Mouse (Mus musculus) CH12.LX (cell line): ENCODE data around the gene Tnpo1. TPM values are rescaled to one million over a fixed set of nuclear protein-coding genes. Genes with fewer than 3 reads are reported as not detected.

Experiments used
- DNase-seq: peaks from one replicate; pipeline ENCODE4 v3.0.0-alpha.2; 2013; ENCODE audit errors: extremely low read depth
- H3K27ac ChIP-seq: 2 replicates; pipeline ENCODE4 v1.5.1; 2012; ENCODE audit warnings: low read depth, mild to moderate bottlenecking, control low read depth, moderate library complexity; ENCODE audit not compliant: insufficient read depth
- H3K27me3 ChIP-seq: replicated peaks from 2 replicates; pipeline ENCODE3; 2012; ENCODE audit warnings: inconsistent platforms
- H3K36me3 ChIP-seq, 2 experiments: replicated peaks in 1 of 2; 2 replicates each; pipeline versions ENCODE3 to v1.6.1; 2012; ENCODE audit warnings: inconsistent platforms in 1 of 2, low read length in 1 of 2, mild to moderate bottlenecking in 1 of 2, mixed read lengths in 1 of 2, moderate library complexity in 1 of 2; ENCODE audit not compliant: control insufficient read depth in 1 of 2, insufficient read depth in 1 of 2
- H3K4me1 ChIP-seq, 2 experiments: 2 replicates each; pipeline ENCODE4 v1.6.1; 2012; ENCODE audit warnings: inconsistent platforms in 1 of 2, moderate library complexity in 1 of 2; ENCODE audit not compliant: insufficient read depth in 2 of 2, control insufficient read depth in 1 of 2
- H3K4me2 ChIP-seq: 2 replicates; pipeline ENCODE4 v1.6.1; 2012; ENCODE audit warnings: low read depth, mild to moderate bottlenecking, control low read depth; ENCODE audit not compliant: poor library complexity, insufficient read depth, severe bottlenecking
- H3K4me3 ChIP-seq, 3 experiments: fragments of 150-350 bp in 1 of 3; sonication (generic) in 1 of 3; replicated peaks in 1 of 3; 2 replicates each; pipeline versions ENCODE3 to v1.5.1; 2011 to 2012; ENCODE audit warnings: low read depth in 2 of 3, low read length in 2 of 3, mild to moderate bottlenecking in 2 of 3, moderate library complexity in 2 of 3, control low read depth in 1 of 3, improper control_type of control experiment in 1 of 3, inconsistent platforms in 1 of 3, mixed read lengths in 1 of 3; ENCODE audit not compliant: poor library complexity in 1 of 3
- H3K79me2 ChIP-seq: replicated peaks from 2 replicates; pipeline ENCODE4 v1.6.1; 2012; ENCODE audit warnings: mild to moderate bottlenecking, moderate library complexity; ENCODE audit not compliant: control insufficient read depth, poor library complexity, insufficient read depth, severe bottlenecking; ENCODE audit errors: extremely low read depth
- H3K9ac ChIP-seq: 2 replicates; pipeline ENCODE4 v1.6.1; 2012; ENCODE audit warnings: low read depth, mild to moderate bottlenecking, control low read depth, moderate library complexity; ENCODE audit not compliant: insufficient read depth
- H3K9me3 ChIP-seq: replicated peaks from 2 replicates; pipeline ENCODE3; 2012; ENCODE audit warnings: low read length, inconsistent platforms, mixed read lengths
- EP300 ChIP-seq: IDR thresholded peaks from 2 replicates; pipeline ENCODE4 v1.6.1; 2011; ENCODE audit warnings: low read length, improper control_type of control experiment
- ETS1 ChIP-seq: conservative IDR thresholded peaks from 2 replicates; pipeline ENCODE4 v1.6.1; 2012; ENCODE audit warnings: low read depth, mild to moderate bottlenecking, inconsistent platforms, low read length, improper control_type of control experiment, moderate library complexity
- GABPA ChIP-seq: IDR thresholded peaks from 2 replicates; pipeline ENCODE4 v1.6.1; 2012; ENCODE audit warnings: low read depth, low read length, improper control_type of control experiment, inconsistent platforms; ENCODE audit not compliant: insufficient replicate concordance
- IRF4 ChIP-seq: IDR thresholded peaks from 2 replicates; pipeline ENCODE4 v1.6.1; 2014; ENCODE audit warnings: low read depth, mild to moderate bottlenecking, inconsistent platforms, low read length, improper control_type of control experiment
- JUN ChIP-seq: IDR thresholded peaks from 2 replicates; pipeline ENCODE4 v1.6.1; 2011; ENCODE audit warnings: low read depth, mild to moderate bottlenecking, low read length, improper control_type of control experiment, moderate library complexity; ENCODE audit not compliant: insufficient read depth
- MAFK ChIP-seq: IDR thresholded peaks from 2 replicates; pipeline ENCODE4 v1.6.1; 2011; ENCODE audit warnings: low read length, improper control_type of control experiment; ENCODE audit not compliant: insufficient replicate concordance
- MAX ChIP-seq: IDR thresholded peaks from 2 replicates; pipeline ENCODE4 v1.6.1; 2011; ENCODE audit warnings: low read length, improper control_type of control experiment
- MAZ ChIP-seq: IDR thresholded peaks from 2 replicates; pipeline ENCODE4 v1.6.1; 2012; ENCODE audit warnings: low read depth, mild to moderate bottlenecking, inconsistent platforms, low read length, improper control_type of control experiment, moderate library complexity
- MEF2A ChIP-seq: IDR thresholded peaks from 2 replicates; pipeline ENCODE4 v1.6.1; 2014; ENCODE audit warnings: low read depth, mild to moderate bottlenecking, inconsistent platforms, low read length, improper control_type of control experiment, borderline replicate concordance
- MXI1 ChIP-seq: IDR thresholded peaks from 2 replicates; pipeline ENCODE4 v1.6.1; 2011; ENCODE audit warnings: mild to moderate bottlenecking, low read depth, low read length, improper control_type of control experiment
- MYC ChIP-seq: IDR thresholded peaks from 2 replicates; pipeline ENCODE4 v1.6.1; 2011; ENCODE audit warnings: low read depth, mild to moderate bottlenecking, improper control_type of control experiment, low read length
- NELFE ChIP-seq: IDR thresholded peaks from 2 replicates; pipeline ENCODE4 v1.6.1; 2011; ENCODE audit warnings: low read depth, low read length, improper control_type of control experiment
- NRF1 ChIP-seq: IDR thresholded peaks from 2 replicates; pipeline ENCODE4 v1.6.1; 2014; ENCODE audit warnings: low read depth, mild to moderate bottlenecking, inconsistent platforms, low read length, improper control_type of control experiment, moderate library complexity
- PAX5 ChIP-seq: IDR thresholded peaks from 2 replicates; pipeline ENCODE4 v1.6.1; 2012; ENCODE audit warnings: low read length, inconsistent platforms, mixed read lengths
- POLR2A ChIP-seq: IDR thresholded peaks from 2 replicates; pipeline ENCODE4 v1.6.1; 2011; ENCODE audit warnings: low read depth, mild to moderate bottlenecking, improper control_type of control experiment, low read length
- RAD21 ChIP-seq: IDR thresholded peaks from 2 replicates; pipeline ENCODE4 v1.6.1; 2011; ENCODE audit warnings: low read depth, mild to moderate bottlenecking, low read length, improper control_type of control experiment, moderate library complexity
- RCOR1 ChIP-seq: conservative IDR thresholded peaks from 2 replicates; pipeline ENCODE4 v1.6.1; 2012; ENCODE audit warnings: low read depth, mild to moderate bottlenecking, inconsistent platforms, low read length, improper control_type of control experiment
- SIN3A ChIP-seq: IDR thresholded peaks from 2 replicates; pipeline ENCODE4 v1.6.1; 2012; ENCODE audit warnings: low read length, improper control_type of control experiment, inconsistent platforms
- SMC3 ChIP-seq: IDR thresholded peaks from 2 replicates; pipeline ENCODE4 v1.6.1; 2011; ENCODE audit warnings: low read depth, low read length, improper control_type of control experiment
- TBP ChIP-seq: conservative IDR thresholded peaks from 2 replicates; pipeline ENCODE4 v1.6.1; 2011; ENCODE audit warnings: low read depth, low read length, improper control_type of control experiment
- USF2 ChIP-seq: conservative IDR thresholded peaks from 2 replicates; pipeline ENCODE4 v1.6.1; 2011; ENCODE audit warnings: low read depth, low read length, improper control_type of control experiment
- ZKSCAN1 ChIP-seq: IDR thresholded peaks from 2 replicates; pipeline ENCODE4 v1.6.1; 2012; ENCODE audit warnings: low read depth, inconsistent platforms, low read length, improper control_type of control experiment, borderline replicate concordance
- ZMIZ1 ChIP-seq: IDR thresholded peaks from 2 replicates; pipeline ENCODE4 v1.6.1; 2012; ENCODE audit warnings: low read depth, mild to moderate bottlenecking, inconsistent platforms, low read length, improper control_type of control experiment
- ZNF384 ChIP-seq: IDR thresholded peaks from 2 replicates; pipeline ENCODE4 v1.6.1; 2012; ENCODE audit warnings: low read depth, low read length, improper control_type of control experiment, inconsistent platforms
- dilution Hi-C: fragments of 300-500 bp; cut with MboI; formaldehyde crosslinking; loops from 2 replicates; pipeline ENCODE4 v1.14.3; 2020; ENCODE audit warnings: low sequenced_read_pairs; ENCODE audit not compliant: extremely low pct_unique_long_range_greater_than_20kb, extremely low pct_ligation_motif_present
- in situ Hi-C: fragments of 300-500 bp; cut with MboI; formaldehyde crosslinking; loops from 3 replicates; pipeline ENCODE4 v1.14.3; 2019; ENCODE audit warnings: low sequenced_read_pairs, low pct_ligation_motif_present, low pct_unique_long_range_greater_than_20kb, mixed read lengths
- polyA plus RNA-seq: library from polyadenylated mRNA; unstranded; fragments of >175 nt; gene quantifications from 2 replicates; pipeline ENCODE4 v1.2.1, GENCODE M21; 2012; ENCODE audit warnings: low read depth; ENCODE audit not compliant: insufficient read length
- total RNA-seq, 2 experiments: library from RNA; depleted of rRNA; stranded (reverse); fragments of 300-350 nt in 1 of 2; fragments of >200 nt in 1 of 2; gene quantifications; 2 replicates each; pipeline ENCODE4 v1.2.3; 2012 to 2014

Gene Tnpo1
- total and polyA plus RNA-seq, 3 experiments, result 93.6 to 105 (median 95.9) TPM

DNA sequence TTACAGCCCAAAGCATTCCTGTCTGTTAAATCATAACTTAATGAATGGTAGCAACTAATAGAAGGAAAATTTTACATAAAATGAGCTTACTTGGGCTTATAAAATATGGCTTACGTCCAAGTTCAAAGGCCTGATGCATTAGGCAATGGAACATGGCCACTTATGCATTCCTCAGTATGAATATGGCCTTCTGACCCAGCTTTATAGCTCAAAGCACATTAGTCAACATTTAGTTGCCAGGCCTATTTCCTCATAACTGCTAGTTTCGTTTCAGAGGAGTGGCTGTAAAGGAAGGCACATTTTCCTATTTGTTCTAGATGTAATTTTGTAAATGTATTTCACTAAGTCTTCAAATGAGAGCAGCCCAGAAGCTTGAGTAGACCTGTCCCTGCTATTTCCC, 107.1 kb downstream of the Tnpo1 start:
- Histone ChIP-seq H3K27me3 (no peaks in the 10 kb centered on the region), H3K4me3 (no peak overlapping the region), H3K27ac (no peak overlapping the region), H3K4me1 (peaks cover 0 to 25% of the 10 kb centered on the region in 2 experiments; a peak in 2 of 4 replicates)
- dilution Hi-C loops, result no loop called here
- DNase-seq, result no peak
- TF ChIP-seq EP300, result no peak
- TF ChIP-seq, all 38 proteins: peak for 0
- in situ Hi-C loops, result no loop called here
- H3K4me2 ChIP-seq, result no peak overlapping the region
- H3K9me3 ChIP-seq, result no peaks in the 10 kb centered on the region
- H3K9ac ChIP-seq, result no peak overlapping the region
- peaks cover 1% of the 10 kb centered on the region; the same call in 1 of the 2 replicates for H3K79me2 ChIP-seq
- no peaks in the 10 kb centered on the region for H3K36me3 ChIP-seq

DNA sequence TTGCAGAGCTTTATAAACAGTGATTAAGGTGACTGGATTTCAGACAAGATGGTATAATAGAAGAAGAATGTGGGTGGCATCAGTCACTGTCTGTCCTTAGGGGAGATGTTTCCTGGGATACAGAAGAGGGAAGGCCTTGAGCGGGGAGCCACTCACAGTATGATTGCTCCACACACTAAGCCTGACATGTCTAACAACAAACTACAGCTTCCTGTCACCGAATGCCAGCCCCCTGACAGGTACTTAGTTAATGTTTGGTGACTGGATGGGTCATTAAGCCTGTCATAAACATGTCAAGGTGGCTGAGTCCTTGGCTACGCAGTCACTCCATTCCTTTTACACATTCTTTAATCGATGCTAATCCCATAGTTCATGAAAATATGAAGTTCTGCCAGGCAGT, 108.0 kb downstream of the Tnpo1 start:
- H3K27ac ChIP-seq, result no peak overlapping the region
- H3K27me3 ChIP-seq, result no peaks in the 10 kb centered on the region
- no peaks in the 10 kb centered on the region for H3K36me3 ChIP-seq
- peaks cover 0 to 29% of the 10 kb centered on the region in 2 experiments; a peak in 2 of 4 replicates for H3K4me1 ChIP-seq
- peaks cover 9% of the 10 kb centered on the region; the same call in 1 of the 2 replicates for H3K79me2 ChIP-seq
- no peak overlapping the region for H3K4me3 ChIP-seq
- no peaks in the 10 kb centered on the region for H3K9me3 ChIP-seq
- H3K9ac ChIP-seq, result no peak overlapping the region
- DNase-seq, result no peak
- dilution Hi-C loops (no loop called here), in situ Hi-C loops (no loop called here)
- no peak for TF ChIP-seq MYC
- TF ChIP-seq ETS1, result no peak
- TF ChIP-seq IRF4, result no peak
- TF ChIP-seq RCOR1, result no peak
- TF ChIP-seq TBP, result no peak
- no peak for TF ChIP-seq EP300
- no peak for TF ChIP-seq NRF1
- no peak for TF ChIP-seq SIN3A
- TF ChIP-seq USF2, result no peak
- no peak for TF ChIP-seq ZMIZ1
- TF ChIP-seq PAX5, result no peak
- TF ChIP-seq SMC3, result no peak
- no peak for TF ChIP-seq MEF2A
- TF ChIP-seq JUN, result no peak
- no peak for TF ChIP-seq MAX
- no peak for TF ChIP-seq NELFE
- no peak overlapping the region for H3K4me2 ChIP-seq

DNA sequence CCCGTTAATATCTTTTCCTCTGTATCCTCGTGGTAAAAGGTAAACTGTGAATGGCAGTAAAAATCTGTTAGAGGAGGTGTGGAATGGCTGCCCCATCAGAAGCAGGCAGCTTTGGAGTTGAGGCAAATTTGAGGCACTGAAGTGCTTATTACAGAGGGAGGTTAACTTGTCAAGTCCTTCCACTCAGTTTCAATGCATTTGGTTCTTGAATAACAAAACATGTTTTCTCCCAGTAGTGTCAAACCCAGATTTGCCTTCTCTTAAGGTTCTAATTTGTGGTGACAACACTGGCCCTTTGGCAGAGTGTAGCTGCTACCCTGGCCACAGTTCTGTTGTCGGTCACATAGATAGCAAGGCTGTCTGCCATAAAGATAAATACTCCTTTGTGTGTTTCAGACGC, 108.4 kb downstream of the Tnpo1 start:
- no peak for DNase-seq
- no peak overlapping the region for H3K27ac ChIP-seq
- H3K4me2 ChIP-seq, result no peak overlapping the region
- peaks cover 12% of the 10 kb centered on the region; the same call in 1 of the 2 replicates for H3K79me2 ChIP-seq
- H3K4me3 ChIP-seq, result no peak overlapping the region
- no peaks in the 10 kb centered on the region for H3K9me3 ChIP-seq
- no peaks in the 10 kb centered on the region for H3K36me3 ChIP-seq
- TF ChIP-seq POLR2A, result no peak
- no peak for TF ChIP-seq MAX
- TF ChIP-seq MEF2A, result no peak
- no peak for TF ChIP-seq ZNF384
- TF ChIP-seq ZKSCAN1, result no peak
- TF ChIP-seq MXI1, result no peak
- no peak for TF ChIP-seq MAFK
- no peak for TF ChIP-seq ETS1
- no peak for TF ChIP-seq SIN3A
- no peak for TF ChIP-seq JUN
- no peak for TF ChIP-seq MAZ
- TF ChIP-seq GABPA, result no peak
- TF ChIP-seq SMC3, result no peak
- TF ChIP-seq ZMIZ1, result no peak
- no peak for TF ChIP-seq RAD21
- H3K27me3 ChIP-seq, result no peaks in the 10 kb centered on the region
- in situ Hi-C loops (no loop called here), dilution Hi-C loops (no loop called here)
- no peak overlapping the region for H3K9ac ChIP-seq
- H3K4me1 ChIP-seq, result peaks cover 0 to 32% of the 10 kb centered on the region in 2 experiments; a peak in 2 of 4 replicates
